Mouse (Mus musculus): Measurements from ENCODE around the gene Mbd3l2.

GRCm38 (mm10) chr9:18430354-18430753, at the start of gene Mbd3l2:
- TF ChIP-seq EP300 (IDR thresholded peaks at IDR 0.05; ENCODE audit: insufficient read depth, low read depth, low read length) (no peak), POLR2A (IDR thresholded peaks at IDR 0.05; ENCODE audit: insufficient read depth, low read depth, low read length) (no peak), CTCF (IDR thresholded peaks at IDR 0.05) (no peak)
